Mouse (Mus musculus) kidney, embryonic 14.5 days (tissue): ENCODE results near the gene Oxgr1. TPM values are rescaled to one million over a fixed set of nuclear protein-coding genes. Genes with fewer than 3 reads are reported as not detected.

Experiments used
- ATAC-seq: fragments of 200-750 bp; cut with Nextera tagmentation; 2 replicates; pipeline ENCODE4 v1.8.0; 2017; ENCODE audit warnings: moderate number of reproducible peaks, mild to moderate bottlenecking, moderate TSS enrichment, moderate library complexity; ENCODE audit not compliant: low FRiP score, low TSS enrichment
- H3K27ac ChIP-seq: fragments of 300-500 bp; sonication (generic); 2 replicates; pipeline ENCODE4 v1.5.1; 2014; ENCODE audit warnings: low read depth, mild to moderate bottlenecking, low read length, moderate library complexity, mixed read lengths
- H3K27me3 ChIP-seq: fragments of 300-500 bp; sonication (generic); 2 replicates; pipeline ENCODE4 v1.6.1; 2014; ENCODE audit warnings: mild to moderate bottlenecking, low read length; ENCODE audit not compliant: control insufficient read depth, insufficient read depth
- H3K36me3 ChIP-seq: fragments of 300-500 bp; sonication (generic); 2 replicates; pipeline ENCODE4 v1.6.1; 2014; ENCODE audit warnings: low read length, mixed read lengths; ENCODE audit not compliant: control insufficient read depth, insufficient read depth
- H3K4me1 ChIP-seq: fragments of 300-500 bp; sonication (generic); 2 replicates; pipeline ENCODE4 v1.6.1; 2014; ENCODE audit warnings: low read length, mixed read lengths; ENCODE audit not compliant: control insufficient read depth, insufficient read depth
- H3K4me2 ChIP-seq: fragments of 300-500 bp; sonication (generic); replicated peaks from 2 replicates; pipeline ENCODE4 v1.6.1; 2014; ENCODE audit warnings: low read depth, mild to moderate bottlenecking, low read length
- H3K4me3 ChIP-seq: fragments of 300-500 bp; sonication (generic); 2 replicates; pipeline ENCODE4 v1.5.1; 2014; ENCODE audit warnings: mild to moderate bottlenecking, low read length
- H3K9ac ChIP-seq: fragments of 300-500 bp; sonication (generic); 2 replicates; pipeline ENCODE4 v1.6.1; 2014; ENCODE audit warnings: low read depth, mild to moderate bottlenecking, low read length, moderate library complexity
- H3K9me3 ChIP-seq: fragments of 300-500 bp; sonication (generic); 2 replicates; pipeline ENCODE4 v1.6.1; 2016; ENCODE audit warnings: low read length; ENCODE audit not compliant: control insufficient read depth
- WGBS: fragments of 180-500 bp; shearing (Covaris S2); extraction: QIAGEN DNeasy Blood & Tissue Kit; methylation state at CpG from one replicate; pipeline ENCODE4 v1.1.7; 2014; 5-methylcytosine and 5-hydroxymethylcytosine counted together
- polyA plus RNA-seq: library from polyadenylated mRNA; unstranded; fragments of >200 nt; fragmentation: Nextera tagmentation; extraction: Ambion mirVana; gene quantifications from 2 replicates; pipeline ENCODE4 v1.2.1, GENCODE M21; 2014

Oxgr1 gene
- 0.20 and 0.66 TPM in 2 replicates for polyA plus RNA-seq

DNA sequence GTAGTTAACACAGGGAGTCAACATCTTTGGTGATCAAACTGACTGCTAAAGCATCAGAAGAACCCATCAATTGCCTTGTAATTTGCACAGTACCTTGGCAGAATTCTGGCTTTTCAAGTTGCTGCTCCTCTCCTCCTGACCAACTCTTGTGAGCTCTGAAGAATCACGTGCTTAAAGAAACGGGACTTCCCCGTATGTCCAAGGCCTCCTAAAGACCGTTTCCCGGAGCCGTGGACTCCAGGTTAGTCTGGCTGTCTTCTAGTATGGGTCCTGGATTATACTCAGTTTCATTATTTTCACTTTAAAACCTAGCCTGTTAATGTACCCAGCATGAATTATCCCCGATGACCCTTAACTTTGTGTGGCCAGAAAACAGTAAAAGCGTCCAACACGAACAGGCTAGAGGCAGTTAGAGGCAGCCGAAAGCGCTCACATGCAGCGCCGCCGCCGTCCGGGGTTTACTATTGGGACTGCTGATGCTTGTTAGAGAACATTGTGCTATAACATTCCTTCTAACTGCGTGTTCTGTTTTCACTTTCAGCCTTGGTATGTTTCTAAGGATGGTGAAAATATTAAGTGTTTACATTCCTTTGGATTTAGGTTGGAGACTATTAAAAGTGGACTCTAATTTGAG is at the start of gene Oxgr1:
Oxgr1 (minus strand) TSS at position 249 of the 634 bp plus-strand sequence.
- Histone ChIP-seq H3K4me2 (no peak within 1 kb of the TSS), H3K27me3 (no peaks in the 10 kb centered on the region), H3K4me1 (no peaks in the 10 kb centered on the region), H3K4me3 (no peak within 1 kb of the TSS), H3K9ac (no peak within 1 kb of the TSS), H3K36me3 (no peaks in the 10 kb centered on the region), H3K27ac (no peak within 1 kb of the TSS), H3K9me3 (peaks cover 4% of the 10 kb centered on the region)
- ATAC-seq: no peak
- WGBS: 82% methylated on average over 17 of the region's 17 CpGs

DNA sequence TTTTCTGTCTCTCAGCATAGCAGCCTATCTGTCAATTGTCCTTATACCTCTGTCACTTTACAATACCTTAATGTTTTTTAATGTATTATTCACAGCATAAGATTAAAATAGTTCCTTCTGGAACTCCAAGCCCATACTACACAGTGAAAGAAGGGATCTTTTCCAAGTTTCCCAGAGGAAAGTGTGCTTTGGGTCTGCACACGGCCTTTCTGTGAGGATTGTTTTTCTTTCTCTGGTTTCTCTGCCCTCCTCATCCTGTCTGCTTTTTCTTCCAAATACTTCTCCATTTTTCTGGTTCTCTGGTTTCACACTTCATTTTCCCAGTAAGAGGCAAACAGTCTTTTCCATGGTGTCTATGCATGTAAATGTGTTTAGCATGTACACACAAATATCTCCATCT is 48.2 kb upstream of the Oxgr1 start:
- Histone ChIP-seq H3K4me1 (peaks cover 4% of the 10 kb centered on the region; the same call in 1 of the 2 replicates), H3K9me3 (no peaks in the 10 kb centered on the region), H3K27ac (peak overlapping the region; percentile 73), H3K36me3 (no peaks in the 10 kb centered on the region), H3K9ac (no peak overlapping the region), H3K4me3 (no peak overlapping the region), H3K27me3 (no peaks in the 10 kb centered on the region), H3K4me2 (no peak overlapping the region)
- ATAC-seq: no peak
- WGBS: 13% methylated on average over 1 of the region's 1 CpGs

DNA sequence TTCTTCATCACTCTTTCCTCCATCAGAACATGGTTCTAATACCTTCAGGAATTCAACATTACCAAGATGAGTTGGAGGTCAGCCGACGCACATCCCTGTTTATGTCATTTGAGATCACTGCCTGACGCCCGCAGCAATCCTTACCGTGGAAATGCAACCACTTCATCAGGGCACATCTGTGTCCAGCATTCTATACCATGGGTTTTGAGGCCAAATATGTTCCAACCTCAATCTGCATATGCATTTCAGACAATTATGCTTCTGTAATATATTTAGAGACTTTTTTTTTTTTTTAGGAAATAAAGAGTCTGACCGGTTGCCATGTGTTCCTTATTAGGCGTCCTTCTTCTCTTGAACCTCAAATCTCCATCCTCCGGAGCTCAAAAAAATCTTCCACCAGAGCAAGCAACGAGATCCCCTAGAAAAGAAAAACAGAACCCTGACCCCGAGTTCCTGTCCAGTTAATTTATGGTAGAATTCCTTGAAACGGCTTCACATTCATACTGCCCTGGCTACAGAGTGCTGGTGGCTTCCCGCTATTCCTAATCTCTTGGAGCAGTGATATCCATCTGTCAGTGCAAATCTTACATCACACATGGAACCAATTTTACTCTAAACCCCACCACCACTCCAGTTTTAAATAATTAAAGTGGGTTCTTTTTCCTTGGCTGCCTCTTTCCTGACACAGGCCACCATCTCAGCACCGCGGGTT is 47.6 kb upstream of the Oxgr1 start:
- H3K27ac ChIP-seq: peak overlapping the region; percentile 73; the same call in 1 of the 2 replicates
- no peak overlapping the region for H3K4me3 ChIP-seq
- H3K36me3 ChIP-seq: no peaks in the 10 kb centered on the region
- H3K4me1 ChIP-seq: peaks cover 4% of the 10 kb centered on the region; the same call in 1 of the 2 replicates
- no peaks in the 10 kb centered on the region for H3K9me3 ChIP-seq
- H3K4me2 ChIP-seq: no peak overlapping the region
- no peaks in the 10 kb centered on the region for H3K27me3 ChIP-seq
- H3K9ac ChIP-seq: no peak overlapping the region
- ATAC-seq: peak; percentile 66
- 25% methylated on average over 14 of the region's 14 CpGs for WGBS

DNA sequence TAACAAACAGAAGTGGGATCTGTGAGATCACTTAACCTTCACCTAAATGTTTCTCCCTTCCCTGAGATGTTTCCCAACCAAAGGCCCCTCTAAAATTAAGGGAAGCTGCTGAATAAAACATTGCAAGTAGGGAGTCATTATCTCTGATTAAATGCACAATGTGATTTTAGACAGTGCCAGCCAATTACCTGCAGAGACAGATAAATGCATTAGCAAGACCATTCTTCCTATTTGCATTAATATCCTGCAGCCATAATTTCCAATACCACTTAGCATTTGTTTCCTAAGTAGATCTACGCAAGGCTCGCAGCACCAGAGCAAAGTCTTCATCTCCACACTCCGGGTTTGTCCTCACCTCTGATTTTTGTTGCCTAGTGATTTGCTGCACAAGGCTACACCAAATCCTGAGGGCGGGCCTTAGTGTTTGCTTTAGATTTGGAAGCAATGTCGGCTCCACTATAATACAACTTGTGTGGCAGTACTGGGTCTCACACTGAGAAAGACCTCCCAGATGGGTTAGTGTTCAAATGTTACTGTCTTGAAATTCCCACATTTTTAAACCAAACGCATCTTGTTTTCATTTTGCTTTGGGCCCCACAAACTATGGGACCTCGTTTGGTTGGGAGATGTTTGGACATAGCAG is 46.9 kb upstream of the Oxgr1 start:
- Histone ChIP-seq H3K4me3 (no peak overlapping the region), H3K9me3 (no peaks in the 10 kb centered on the region), H3K27me3 (no peaks in the 10 kb centered on the region), H3K27ac (peak overlapping the region; percentile 49; the same call in 1 of the 2 replicates), H3K4me1 (peaks cover 4% of the 10 kb centered on the region; the same call in 1 of the 2 replicates), H3K36me3 (no peaks in the 10 kb centered on the region), H3K9ac (no peak overlapping the region), H3K4me2 (no peak overlapping the region)
- ATAC-seq: no peak
- 77% methylated on average over 7 of the region's 7 CpGs for WGBS

DNA sequence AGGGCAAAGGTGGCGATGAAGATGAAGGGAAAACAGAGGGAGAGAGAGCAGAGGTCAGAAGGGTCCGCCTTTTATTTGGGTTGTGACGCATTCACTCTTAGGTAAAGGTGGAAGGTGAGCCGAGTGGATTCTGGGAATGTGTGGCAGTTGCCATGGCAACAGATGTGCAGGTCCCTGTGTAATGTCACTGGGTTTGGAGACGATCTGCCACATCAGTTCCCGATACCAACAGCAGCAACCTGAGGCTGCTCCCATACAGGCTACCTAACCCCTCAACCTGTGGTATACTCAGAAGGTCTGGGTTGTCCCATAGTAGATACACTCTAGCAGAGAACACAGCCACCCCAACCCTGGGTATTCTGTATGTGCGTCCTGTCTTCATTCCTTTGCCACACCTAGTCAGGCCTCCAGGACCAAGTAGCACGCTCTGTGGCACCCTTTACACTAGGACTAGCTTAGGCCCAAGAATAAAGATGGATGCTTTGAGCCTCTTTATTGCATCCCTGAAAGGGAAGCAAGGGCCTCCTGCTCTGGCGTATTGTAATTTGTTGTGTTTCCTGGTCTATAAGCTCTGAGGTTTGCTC is 41.9 kb upstream of the Oxgr1 start:
- no peak overlapping the region for H3K27ac ChIP-seq
- 79% methylated on average over 9 of the region's 9 CpGs for whole genome bisulfite sequencing
- ATAC-seq: no peak

DNA sequence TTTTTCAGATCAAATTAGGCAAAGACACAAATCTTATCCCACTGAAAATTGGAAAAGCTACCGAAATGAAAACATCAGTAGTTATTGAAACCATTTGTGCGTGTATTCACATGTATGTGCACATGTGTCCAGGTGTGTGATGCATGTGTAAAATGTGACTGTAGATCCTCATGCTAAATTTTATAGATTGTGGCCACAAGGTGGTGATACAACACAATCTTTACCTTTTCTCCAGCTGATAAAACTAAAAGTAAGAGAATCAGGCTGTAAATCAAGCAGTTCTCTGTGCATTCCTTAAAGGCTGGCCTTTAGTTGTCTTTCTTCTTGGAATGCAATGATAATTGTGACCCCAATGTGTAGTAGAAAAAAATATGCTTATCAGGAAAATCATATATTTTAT is 34.0 kb upstream of the Oxgr1 start:
- no peak overlapping the region for H3K4me2 ChIP-seq
- 0 out of 2 replicates have a peak, but pooled peaks have one; percentile 55 for ATAC-seq

More for the DNA sequence above, 41.9 kb upstream of the Oxgr1 start:
- no peaks in the 10 kb centered on the region; the same call in 1 of the 2 replicates for H3K4me1 ChIP-seq
- H3K4me2 ChIP-seq: no peak overlapping the region
- H3K9me3 ChIP-seq: no peaks in the 10 kb centered on the region
- H3K4me3 ChIP-seq: no peak overlapping the region
- no peaks in the 10 kb centered on the region for H3K27me3 ChIP-seq
- H3K9ac ChIP-seq: no peak overlapping the region
- H3K36me3 ChIP-seq: no peaks in the 10 kb centered on the region

DNA sequence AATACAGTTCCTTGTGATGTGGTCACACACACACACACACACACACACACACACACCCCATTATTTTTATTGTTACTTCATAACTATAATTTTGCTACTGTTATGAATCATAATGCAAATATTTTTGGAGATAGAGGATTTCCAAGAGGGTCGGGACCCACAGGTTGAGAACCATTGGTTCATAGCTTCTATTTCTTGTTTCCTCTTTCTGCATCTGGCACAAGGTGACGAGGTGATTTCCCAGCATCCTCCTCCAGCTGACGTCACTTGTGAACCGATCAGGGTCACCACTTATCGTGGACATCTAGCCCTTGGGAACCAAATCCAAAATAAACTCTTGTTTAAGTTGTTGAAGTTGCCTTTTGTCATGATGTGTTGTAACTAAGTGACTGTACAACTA is 33.5 kb upstream of the Oxgr1 start:
- Histone ChIP-seq H3K4me2 (no peak overlapping the region), H3K36me3 (no peaks in the 10 kb centered on the region), H3K4me1 (no peaks in the 10 kb centered on the region), H3K9ac (no peak overlapping the region), H3K4me3 (no peak overlapping the region), H3K27ac (no peak overlapping the region), H3K9me3 (no peaks in the 10 kb centered on the region), H3K27me3 (no peaks in the 10 kb centered on the region)
- WGBS: 70% methylated on average over 5 of the region's 5 CpGs
- ATAC-seq: no peak

More for the DNA sequence above, 34.0 kb upstream of the Oxgr1 start:
- Histone ChIP-seq H3K9me3 (no peaks in the 10 kb centered on the region), H3K4me1 (no peaks in the 10 kb centered on the region), H3K27ac (no peak overlapping the region), H3K4me3 (no peak overlapping the region), H3K36me3 (no peaks in the 10 kb centered on the region), H3K27me3 (no peaks in the 10 kb centered on the region), H3K9ac (no peak overlapping the region)
- WGBS: 59% methylated on average over 2 of the region's 2 CpGs

DNA sequence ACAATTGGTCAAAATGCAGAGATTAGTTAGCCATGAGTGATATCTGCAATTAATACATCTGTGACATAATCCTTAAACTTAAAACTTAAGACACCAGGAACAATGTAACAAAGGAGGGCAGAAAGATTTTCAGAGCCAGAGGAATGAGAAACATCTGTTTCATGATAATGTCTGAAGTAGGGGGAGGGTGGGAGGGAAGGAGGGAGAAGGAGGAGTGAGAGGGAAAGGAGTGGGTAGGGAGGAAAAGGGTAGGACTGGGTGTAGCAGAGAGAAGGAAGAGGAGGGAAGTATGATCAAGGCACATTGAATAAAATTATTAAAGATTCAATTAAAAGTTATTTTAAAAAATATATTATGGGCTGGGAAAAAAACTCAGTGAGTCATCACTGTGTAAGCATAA is 32.0 kb upstream of the Oxgr1 start:
- no peak for ATAC-seq
- H3K4me1 ChIP-seq: no peaks in the 10 kb centered on the region
- no peak overlapping the region for H3K9ac ChIP-seq
- no peaks in the 10 kb centered on the region for H3K27me3 ChIP-seq
- H3K4me2 ChIP-seq: no peak overlapping the region
- H3K36me3 ChIP-seq: no peaks in the 10 kb centered on the region
- no peak overlapping the region for H3K4me3 ChIP-seq
- no peak overlapping the region for H3K27ac ChIP-seq
- no peaks in the 10 kb centered on the region for H3K9me3 ChIP-seq
